Mouse (Mus musculus): Measurements from ENCODE around the gene Kif14.

The Kif14 gene

GRCm38 (mm10) chr1:136466143-136466811 is at the start of gene Kif14:
Gene Kif14, plus strand, starts transcription at chr1:136466343.
- DNase-seq (ENCODE audit: low read depth, low spot score), result peak; percentile 99

GRCm38 (mm10) chr1:136418393-136418792 is 47.8 kb upstream of the Kif14 start:
- DNase-seq (ENCODE audit: low read depth, low spot score), result no peak

GRCm38 (mm10) chr1:136427166-136427969 is 38.8 kb upstream of the Kif14 start:
- DNase-seq (ENCODE audit: low read depth, low spot score), result no peak

- no peak for DNase-seq (ENCODE audit: low read depth, low spot score)
These were observed 37.2 kb upstream of the Kif14 start for GRCm38 (mm10) chr1:136428981-136429380.

GRCm38 (mm10) chr1:136430126-136430818 is 35.9 kb upstream of the Kif14 start:
- no peak for DNase-seq (ENCODE audit: low read depth, low spot score)

- no peak for DNase-seq (ENCODE audit: low read depth, low spot score)
These were observed 25.4 kb upstream of the Kif14 start for GRCm38 (mm10) chr1:136440741-136441140.

GRCm38 (mm10) chr1:136442809-136443208 is 23.3 kb upstream of the Kif14 start:
- DNase-seq (ENCODE audit: low read depth, low spot score), result no peak

- no peak for DNase-seq (ENCODE audit: low read depth, low spot score)
These were observed 21.4 kb upstream of the Kif14 start for GRCm38 (mm10) chr1:136444555-136445255.

GRCm38 (mm10) chr1:136446933-136447332 is 19.2 kb upstream of the Kif14 start:
- DNase-seq (ENCODE audit: low read depth, low spot score), result no peak

GRCm38 (mm10) chr1:136447338-136447737 is 18.8 kb upstream of the Kif14 start:
- DNase-seq (ENCODE audit: low read depth, low spot score), result no peak

- DNase-seq (ENCODE audit: low read depth, low spot score), result no peak
These were observed 16.6 kb upstream of the Kif14 start for GRCm38 (mm10) chr1:136449541-136449940.

- no peak for DNase-seq (ENCODE audit: low read depth, low spot score)
These were observed 15.9 kb upstream of the Kif14 start for GRCm38 (mm10) chr1:136450206-136450605.

- DNase-seq (ENCODE audit: low read depth, low spot score), result no peak
These were observed 13.7 kb upstream of the Kif14 start for GRCm38 (mm10) chr1:136452421-136452820.

- no peak for DNase-seq (ENCODE audit: low read depth, low spot score)
These were observed 10.2 kb upstream of the Kif14 start for GRCm38 (mm10) chr1:136455756-136456585.

GRCm38 (mm10) chr1:136456741-136457140 is 9.4 kb upstream of the Kif14 start:
- DNase-seq (ENCODE audit: low read depth, low spot score), result no peak

GRCm38 (mm10) chr1:136457403-136457802 is 8.7 kb upstream of the Kif14 start:
- DNase-seq (ENCODE audit: low read depth, low spot score), result no peak

- DNase-seq (ENCODE audit: low read depth, low spot score), result peak; percentile 87
These were observed 7.4 kb upstream of the Kif14 start for GRCm38 (mm10) chr1:136458691-136459245.

GRCm38 (mm10) chr1:136462443-136462842 is 3.7 kb upstream of the Kif14 start:
- no peak for DNase-seq (ENCODE audit: low read depth, low spot score)

- DNase-seq (ENCODE audit: low read depth, low spot score), result peak; percentile 62
These were observed 975 bp upstream of the Kif14 start for GRCm38 (mm10) chr1:136465168-136465567.

- DNase-seq (ENCODE audit: low read depth, low spot score), result peak; percentile 77
These were observed 3.3 kb downstream of the Kif14 start for GRCm38 (mm10) chr1:136469408-136469807.

GRCm38 (mm10) chr1:136470471-136470870 is 4.3 kb downstream of the Kif14 start:
- no peak for DNase-seq (ENCODE audit: low read depth, low spot score)
